Mouse (Mus musculus) frontal cortex, postnatal 10 days (tissue): ENCODE data around the gene Dlg2.

ENCODE experiments used
- DNase-seq, 2 experiments: peaks; one replicate each; pipeline ENCODE4 v3.0.0; 2022; ENCODE audit warnings: low spot score in 2 of 2, mixed read lengths in 1 of 2

Gene Dlg2

DNA sequence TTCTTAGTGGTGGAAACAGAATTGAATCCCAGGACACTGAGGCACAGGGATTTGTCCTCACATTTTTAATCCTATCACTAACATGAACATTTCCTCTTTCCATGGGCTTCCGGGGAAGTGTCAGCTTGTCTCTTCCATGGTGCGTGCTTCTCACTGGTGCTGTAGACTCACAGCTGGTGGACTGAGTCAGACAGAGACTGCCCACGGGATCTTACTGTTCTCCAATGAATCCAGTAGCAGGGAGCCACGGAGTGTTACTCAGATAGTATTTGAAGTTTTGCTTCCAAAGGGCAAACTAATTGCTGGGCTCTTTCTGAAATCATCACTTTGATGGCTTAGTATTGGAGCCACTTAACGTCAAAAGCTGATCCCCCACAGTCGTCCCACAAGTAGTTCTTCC lies 963.9 kb downstream of the Dlg2 start:
- no peak for DNase-seq

- peak; percentile 25 to 33 for DNase-seq
Measured at GRCm38 (mm10) chr7:91442447-91443376, 966.2 kb downstream of the Dlg2 start.

- DNase-seq, result no peak
Measured at GRCm38 (mm10) chr7:91443377-91443714, 966.9 kb downstream of the Dlg2 start.

DNA sequence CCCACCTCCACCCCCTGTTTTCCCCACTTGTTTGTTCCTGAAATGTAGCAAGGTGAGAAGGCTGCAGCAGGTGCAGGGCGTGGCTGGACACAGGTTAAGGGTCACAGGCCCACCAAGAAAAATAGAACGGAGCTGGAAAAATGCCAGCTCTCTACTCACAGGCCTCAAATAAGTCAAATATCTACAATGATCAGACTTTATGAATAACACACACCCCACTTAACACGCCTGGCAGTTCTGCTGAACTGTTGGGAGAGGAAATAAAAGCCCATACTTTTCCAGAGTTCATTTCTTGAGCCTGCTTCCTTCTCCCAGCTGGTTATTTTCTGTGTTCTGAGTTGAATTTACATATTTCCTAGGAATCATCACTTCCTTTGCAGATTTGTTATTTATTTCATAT lies 967.4 kb downstream of the Dlg2 start:
- no peak for DNase-seq

- DNase-seq, result no peak
Measured at GRCm38 (mm10) chr7:91444728-91445127, 968.3 kb downstream of the Dlg2 start.

- no peak for DNase-seq
Measured at GRCm38 (mm10) chr7:91456796-91457195, 980.3 kb downstream of the Dlg2 start.

- DNase-seq, result peak; percentile 23 to 63
Measured at GRCm38 (mm10) chr7:91457207-91457606, 980.7 kb downstream of the Dlg2 start.

DNA sequence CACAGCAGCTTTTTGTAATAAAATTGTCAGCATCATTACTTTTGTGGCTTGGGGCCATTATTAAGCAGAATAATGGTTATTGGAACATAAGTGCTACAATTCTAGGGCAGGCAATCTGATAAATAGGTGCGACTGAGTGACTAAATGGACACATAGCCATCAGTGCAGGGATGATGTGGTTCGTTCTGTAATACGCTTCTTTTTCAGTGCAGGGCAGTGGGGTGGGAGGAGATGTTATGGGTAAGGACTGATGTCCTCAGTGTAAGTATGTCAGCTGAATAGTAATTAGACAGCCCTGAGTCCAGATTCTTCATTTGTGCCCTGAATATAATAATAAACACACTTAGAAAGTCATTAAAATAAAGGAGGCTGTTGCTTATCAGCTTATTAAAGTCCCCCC lies 984.9 kb downstream of the Dlg2 start:
- DNase-seq, result no peak

GRCm38 (mm10) chr7:91463256-91463655 lies 986.8 kb downstream of the Dlg2 start:
- DNase-seq, result no peak

GRCm38 (mm10) chr7:91467061-91467460 lies 990.6 kb downstream of the Dlg2 start:
- DNase-seq, result no peak

DNA sequence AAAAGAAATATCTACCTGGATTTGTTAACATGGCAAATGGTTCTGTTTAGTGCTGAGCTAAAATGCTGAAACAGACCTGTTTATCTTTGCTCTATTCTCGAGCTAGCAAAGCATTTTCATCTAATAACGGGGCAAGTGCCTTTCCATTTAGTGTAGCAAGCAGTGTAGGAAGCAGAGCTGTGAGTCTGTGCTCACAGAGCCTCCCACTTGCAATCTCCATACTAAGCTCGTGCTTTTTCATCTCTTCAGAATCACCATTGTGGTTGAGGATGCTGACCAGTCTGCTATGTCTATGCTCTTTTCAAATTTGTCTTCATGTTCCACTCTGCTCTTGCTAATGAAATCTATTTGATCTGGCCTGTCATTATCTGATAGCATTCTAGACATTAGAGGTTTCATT lies 1002.7 kb downstream of the Dlg2 start:
- no peak for DNase-seq

DNA sequence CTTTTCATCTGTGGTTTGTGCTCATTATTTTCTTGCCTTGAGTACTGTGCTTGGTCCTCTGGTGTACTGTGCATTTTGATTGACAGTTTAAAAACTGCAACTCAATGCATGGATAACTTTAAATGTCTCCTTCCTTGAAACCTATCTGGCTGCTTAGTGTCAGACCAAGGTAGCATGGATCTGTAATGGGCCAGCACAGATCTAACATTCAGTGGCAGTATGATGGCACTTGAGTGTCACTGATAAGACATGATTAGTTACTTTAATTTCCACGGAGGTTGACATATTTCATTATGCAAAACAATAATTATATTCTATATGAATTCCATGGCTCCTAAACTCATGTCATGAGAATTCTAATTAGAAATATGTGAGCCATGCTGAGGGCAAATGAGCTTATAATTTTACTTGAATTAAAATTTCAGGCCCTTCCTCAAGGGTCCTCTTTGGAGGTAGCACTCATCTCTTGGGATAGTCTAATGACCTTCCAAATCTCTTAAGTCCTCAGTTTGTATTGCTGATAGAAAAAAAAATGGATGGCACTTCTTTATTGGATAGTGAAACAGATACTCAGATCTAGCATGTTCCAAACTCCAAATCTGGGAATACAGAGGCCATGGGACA lies 1005.2 kb downstream of the Dlg2 start:
- DNase-seq, result no peak

GRCm38 (mm10) chr7:91493234-91493633 lies 1016.8 kb downstream of the Dlg2 start:
- no peak for DNase-seq

GRCm38 (mm10) chr7:91495526-91495925 lies 1019.1 kb downstream of the Dlg2 start:
- DNase-seq, result no peak

DNA sequence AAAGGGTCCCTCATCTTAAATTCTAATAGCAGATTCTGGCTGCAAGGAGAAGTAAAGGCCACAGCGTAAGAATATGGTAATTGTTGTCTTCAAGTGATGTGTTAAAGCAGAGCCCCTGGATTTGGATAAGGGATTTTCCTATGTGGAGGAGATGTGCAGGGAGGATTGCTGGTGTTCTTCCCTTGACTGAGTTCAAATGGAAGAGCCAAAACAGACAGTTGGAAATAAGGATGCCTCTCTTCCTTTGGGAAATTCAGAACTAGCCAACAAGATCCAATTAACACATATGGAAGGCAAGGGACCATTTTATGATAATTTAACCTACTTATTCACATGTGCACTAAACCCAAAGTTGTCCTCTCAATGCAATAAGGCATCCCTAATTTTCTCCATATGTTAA lies 1034.6 kb downstream of the Dlg2 start:
- DNase-seq, result no peak

- DNase-seq, result no peak
Measured at GRCm38 (mm10) chr7:91514445-91514844, 1038.0 kb downstream of the Dlg2 start.

DNA sequence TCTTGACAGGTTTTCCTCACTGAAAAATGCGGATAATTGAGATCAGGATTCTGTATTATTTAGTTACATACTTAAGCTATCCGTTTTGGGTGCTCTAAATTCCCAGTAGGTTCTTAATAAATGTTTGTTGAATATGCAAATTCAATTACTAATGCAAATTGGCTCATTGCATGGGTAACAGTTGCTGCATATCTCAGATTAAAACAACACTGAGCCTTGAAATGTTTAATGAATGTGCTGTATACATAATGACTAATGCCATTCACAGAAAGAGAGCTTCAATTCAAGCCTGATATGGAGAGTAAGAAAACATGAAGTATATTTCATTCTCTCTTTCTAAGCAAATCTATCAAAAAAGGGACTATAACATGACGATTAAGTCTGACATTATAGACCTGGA lies 1039.8 kb downstream of the Dlg2 start:
- no peak for DNase-seq

DNA sequence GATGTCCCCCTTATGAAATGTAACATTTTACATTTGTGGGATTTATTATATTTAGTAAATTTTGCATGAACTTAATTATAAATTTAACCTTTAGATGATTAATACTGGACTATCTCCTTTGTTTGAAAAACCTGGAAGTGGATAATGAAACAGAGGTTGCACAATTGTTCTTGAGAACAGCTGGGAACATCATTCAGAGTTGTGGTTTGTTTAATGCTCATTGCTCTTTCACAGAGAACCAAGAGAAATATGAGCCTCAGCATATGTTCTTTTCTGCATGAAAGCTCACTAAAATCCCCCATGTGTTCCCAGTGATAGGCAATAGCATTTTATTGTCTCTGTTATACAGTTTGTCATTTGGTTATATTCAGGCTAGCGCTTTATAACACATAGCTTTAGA lies 1049.4 kb downstream of the Dlg2 start:
- DNase-seq, result no peak

GRCm38 (mm10) chr7:91542597-91543285 lies 1066.3 kb downstream of the Dlg2 start:
- peak in 1 of 2 experiments; percentile 19 for DNase-seq

DNA sequence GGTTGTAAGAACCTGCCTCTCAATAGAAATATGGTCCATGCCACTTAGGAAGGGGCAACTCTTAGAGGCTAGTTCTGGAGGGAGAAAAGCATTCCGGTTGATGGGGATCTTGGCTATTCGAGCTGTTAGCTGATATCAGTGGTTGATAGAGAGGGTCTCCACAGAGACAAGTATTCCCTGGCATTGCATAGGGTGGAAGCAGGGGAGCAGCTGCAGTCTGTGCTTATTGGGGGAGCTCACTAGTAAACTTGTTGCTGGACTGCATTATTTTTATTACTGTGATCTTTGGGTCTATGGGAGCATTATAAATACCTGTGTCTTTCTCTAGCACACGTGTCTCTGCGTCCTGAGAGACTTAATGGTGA lies 1066.8 kb downstream of the Dlg2 start:
- DNase-seq, result no peak

DNA sequence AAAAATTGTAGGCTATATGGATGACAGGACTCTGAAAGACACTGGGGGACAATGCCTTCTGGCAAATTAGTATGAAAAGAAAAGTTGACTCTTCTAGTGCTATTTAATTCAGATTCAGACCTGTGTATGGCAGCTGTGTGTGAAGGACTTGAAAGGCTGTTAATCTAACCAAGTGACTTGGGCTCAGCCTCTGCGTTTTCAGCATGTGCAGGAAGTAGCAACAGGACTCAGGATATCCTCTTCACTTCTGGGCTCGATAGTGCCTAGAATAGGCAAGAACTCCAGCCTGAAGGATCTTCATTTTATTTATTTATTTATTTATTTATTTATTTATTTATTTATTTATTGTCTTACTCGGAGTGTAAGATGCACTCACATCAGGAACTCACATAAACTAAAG lies 1068.1 kb downstream of the Dlg2 start:
- DNase-seq, result no peak

DNA sequence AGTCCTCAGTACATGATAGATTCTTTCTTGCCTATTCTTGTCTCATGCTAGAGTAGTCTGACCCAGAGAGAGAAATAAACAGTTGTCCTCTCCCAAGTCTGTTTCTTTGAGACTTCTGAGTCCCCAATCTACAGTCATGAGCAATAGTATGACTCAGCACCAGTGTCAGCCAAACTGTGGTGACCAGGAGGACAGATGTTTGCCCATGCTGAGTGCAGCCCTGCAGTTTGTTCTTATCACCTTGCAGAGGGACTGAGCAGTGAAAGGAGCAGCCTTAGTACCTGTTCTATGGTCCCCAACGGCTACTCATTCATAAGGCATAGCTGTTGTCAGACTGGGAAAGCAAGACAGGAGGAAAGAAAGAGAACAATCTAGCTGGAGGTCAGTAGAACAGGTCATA lies 1072.3 kb downstream of the Dlg2 start:
- DNase-seq, result no peak

- DNase-seq, result no peak
Measured at GRCm38 (mm10) chr7:91557582-91557981, 1081.1 kb downstream of the Dlg2 start.
